Mouse (Mus musculus): ENCODE measurements around the gene Gm49630. TPM values are rescaled to one million over a fixed set of nuclear protein-coding genes. Genes with fewer than 3 reads are reported as not detected.

The Gm49630 gene
- not detected for total RNA-seq (2023)

DNA sequence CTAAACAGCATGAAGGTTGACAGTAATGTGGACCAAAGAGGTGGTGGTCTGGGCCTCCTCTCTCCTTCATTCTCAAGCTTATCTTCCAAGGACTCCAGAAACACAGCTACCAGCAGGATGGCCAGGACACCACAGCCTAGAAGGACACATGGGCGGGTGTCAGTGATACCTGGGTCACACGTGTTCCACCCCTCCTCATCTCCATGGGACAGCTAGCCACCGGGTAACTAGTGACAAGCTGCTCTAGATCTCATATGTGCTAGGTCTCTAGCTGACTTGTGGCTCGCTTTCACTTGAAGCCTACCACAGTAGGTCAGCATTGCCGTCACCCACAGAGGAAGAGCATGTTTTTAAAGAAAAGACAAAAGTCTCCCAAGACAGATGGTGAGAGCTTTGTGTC is at the start of gene Gm49630:
Gene Gm49630 (minus strand): TSS at position 101 of the 400 bp plus-strand sequence.

DNA sequence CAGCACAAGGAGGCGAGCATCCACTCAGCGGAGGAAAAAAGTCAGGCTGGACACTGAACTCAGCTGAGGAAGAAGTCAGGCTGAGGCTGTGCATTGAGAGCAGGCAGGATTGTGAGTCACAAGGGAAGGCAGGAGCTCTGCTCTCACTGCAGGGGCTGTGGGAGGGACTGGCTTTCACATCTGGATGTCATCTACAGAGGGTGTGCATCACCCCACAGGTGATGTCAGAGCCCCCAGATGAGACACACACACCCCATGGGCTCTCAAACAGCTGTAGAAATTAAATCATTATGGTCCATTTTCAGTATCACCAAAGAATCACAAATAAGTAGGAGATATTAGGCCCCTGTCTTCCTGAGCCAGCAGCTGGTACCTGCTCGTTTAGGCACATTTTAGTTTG is 13.6 kb upstream of the Gm49630 start, which contains the start of gene Unc93a2:
Gene Unc93a2 (minus strand): TSS at position 101 of the 400 bp plus-strand sequence.

DNA sequence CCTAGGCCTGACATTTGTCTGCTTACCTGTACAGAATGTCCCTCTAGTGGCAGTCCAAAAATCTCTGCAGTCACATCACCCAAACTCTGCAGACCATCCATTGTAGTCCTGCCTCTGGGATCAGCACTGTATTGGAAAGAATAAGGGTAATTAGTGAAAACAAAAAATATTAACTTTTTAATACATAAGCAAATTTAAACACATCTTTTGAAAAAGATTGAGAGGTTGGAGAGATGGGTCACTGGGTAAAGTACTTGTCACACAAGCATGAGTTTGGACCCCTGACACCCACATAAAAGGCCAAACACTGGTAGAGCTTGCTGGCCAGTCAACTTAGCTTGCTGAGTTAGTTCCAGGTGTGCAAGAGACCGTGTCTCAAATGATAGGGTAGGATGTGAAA is 19.2 kb downstream of the Gm49630 start, which contains the start of gene Ttll2:
Gene Ttll2 (minus strand): TSS at position 101 of the 400 bp plus-strand sequence.

DNA sequence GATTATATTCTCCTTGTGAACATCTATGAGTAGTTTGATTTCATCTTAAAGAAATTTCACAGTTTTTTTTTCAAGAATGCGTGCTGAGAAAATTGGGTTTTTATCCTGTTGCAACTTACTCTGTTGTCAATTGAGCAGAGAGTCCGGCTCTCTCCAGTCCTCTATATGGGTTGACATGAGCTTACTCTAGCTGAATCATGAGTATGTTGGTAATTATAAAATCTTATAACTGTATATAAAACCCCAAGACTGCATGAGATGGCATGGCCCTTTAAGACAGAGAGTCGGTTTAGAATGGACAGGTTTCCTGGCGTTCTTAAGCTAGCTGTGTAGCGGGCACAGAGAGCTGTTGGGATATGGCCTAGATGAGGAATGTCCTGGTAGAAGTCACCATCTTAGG is 47.4 kb downstream of the Gm49630 start, which contains the start of gene Tcp10a:
Gene Tcp10a (plus strand): TSS at position 301 of the 400 bp plus-strand sequence.

Other genes starting within 250 kb of the Gm49630 start
- 1 to 10 TPM; 2.7 to 2.8 TPM for gene Rps6ka2, start 201.9 kb downstream of the Gm49630 start, total RNA-seq (2023)
- not detected for gene Tcp10a, start 47.3 kb downstream of the Gm49630 start, total RNA-seq (2023)
- not detected for gene Ttll2, start 19.3 kb downstream of the Gm49630 start, total RNA-seq (2023)
- under 1 TPM in 1 of 2 experiments, not detected in 1; 0.29 TPM for gene Unc93a2, start 13.5 kb upstream of the Gm49630 start, total RNA-seq (2023)